1 mouse cellular context compared by ENCODE assay signal in genomic region chr4:108834971-108835311, GRCm38 (mm10).
TF ChIP-seq lines count a peak whose summit lies in the region.

No protein-coding gene starts in this region.

TF ChIP-seq in MEL, 35 proteins besides CTCF, POLR2A, EP300 and RAD21:
- TF ChIP-seq CHD1 (IDR thresholded peaks at IDR 0.05; ENCODE audit: low read depth, low read length) (peak; percentile 75; the same call in 1 of the 2 replicates), MXI1 (IDR thresholded peaks at IDR 0.05; ENCODE audit: low read depth, low read length) (no peak)
TF ChIP-seq in MEL: peak in this region for 1.
